Mouse (Mus musculus) layer of hippocampus, postnatal 36 days (tissue): ENCODE measurements around the gene Gm6460. TPM values are rescaled to one million over a fixed set of nuclear protein-coding genes. Genes with fewer than 3 reads are reported as not detected.
"Not testable (repeated sequence)": the region's sequence is repeated elsewhere in the genome, so short reads cannot be mapped to it uniquely, and the experiment has no call there.

ENCODE experiments used
- DNase-seq, 2 experiments: peaks; one replicate each; pipeline ENCODE4 v3.0.0; 2022
- total RNA-seq, 2 experiments: library from RNA; stranded (reverse); gene quantifications; 2 replicates each; pipeline ENCODE4 v1.2.3; 2021

Gene Gm6460
- not detected for total RNA-seq

- DNase-seq: not testable (repeated sequence)
These were observed at the start of gene Gm6460 for GRCm38 (mm10) chr5:11594613-11595012. TSS of gene Gm6460 (plus strand) at chr5:11594913.

Other genes starting within 250 kb of the Gm6460 start
- not detected for gene Gm8897, start 178.5 kb upstream of the Gm6460 start, total RNA-seq
- not detected for gene Gm8906, start 92.2 kb upstream of the Gm6460 start, total RNA-seq
- gene Gm8922, start 87.0 kb downstream of the Gm6460 start, total RNA-seq: not detected
- gene Gm8926, start 175.6 kb downstream of the Gm6460 start, total RNA-seq: not detected